Mouse (Mus musculus) CH12.LX (cell line): ENCODE data around the gene Tmem274.

Experiments used
- CHD2 ChIP-seq: IDR thresholded peaks from 2 replicates; pipeline ENCODE4 v1.6.1; 2011; ENCODE audit warnings: low read length, improper control_type of control experiment
- E2F4 ChIP-seq: IDR thresholded peaks from 2 replicates; pipeline ENCODE4 v1.6.1; 2011; ENCODE audit warnings: low read depth, low read length, improper control_type of control experiment; ENCODE audit not compliant: insufficient replicate concordance
- HCFC1 ChIP-seq: IDR thresholded peaks from 2 replicates; pipeline ENCODE4 v1.6.1; 2012; ENCODE audit warnings: low read depth, mild to moderate bottlenecking, inconsistent platforms, low read length, improper control_type of control experiment
- MAFK ChIP-seq: IDR thresholded peaks from 2 replicates; pipeline ENCODE4 v1.6.1; 2011; ENCODE audit warnings: low read length, improper control_type of control experiment; ENCODE audit not compliant: insufficient replicate concordance
- POLR2A ChIP-seq: IDR thresholded peaks from 2 replicates; pipeline ENCODE4 v1.6.1; 2011; ENCODE audit warnings: low read depth, mild to moderate bottlenecking, improper control_type of control experiment, low read length
- UBTF ChIP-seq: IDR thresholded peaks from 2 replicates; pipeline ENCODE4 v1.6.1; 2012; ENCODE audit warnings: low read depth, mild to moderate bottlenecking, inconsistent platforms, low read length, improper control_type of control experiment, moderate library complexity
- ZNF384 ChIP-seq: IDR thresholded peaks from 2 replicates; pipeline ENCODE4 v1.6.1; 2012; ENCODE audit warnings: low read depth, low read length, improper control_type of control experiment, inconsistent platforms

- TF ChIP-seq E2F4 (no peak), POLR2A (no peak), CHD2 (no peak), HCFC1 (no peak), UBTF (no peak), MAFK (no peak), ZNF384 (no peak)
These were observed 48.0 kb downstream of the Tmem274 start for GRCm38 (mm10) chr4:149525170-149525569.
